Mouse (Mus musculus): ENCODE measurements at regions not wholly inside any gene's neighbourhood (a gene's known extent, or its start where the extent isn't known, plus 50 kb on each side); places are given as distances from the start of the nearest gene placed in this dataset.
A peak's percentile ranks its signal among the peaks of the same experiment; 100 is the strongest.

- 100% methylated on average over 1 of the region's 1 CpGs for WGBS
- ATAC-seq (replicated peaks; ENCODE audit: low FRiP score) = no peak
- H3K4me2 ChIP-seq (ENCODE audit: low read depth, low read length, severe bottlenecking) = no peak overlapping the region
- no peaks in the 10 kb centered on the region for H3K36me3 ChIP-seq (ENCODE audit: control insufficient read depth, insufficient read depth, low read length)
- H3K9me3 ChIP-seq (ENCODE audit: control insufficient read depth, low read length) = no peaks in the 10 kb centered on the region
- no peak overlapping the region for H3K9ac ChIP-seq (ENCODE audit: low read length)
- no peaks in the 10 kb centered on the region for H3K4me1 ChIP-seq (replicated peaks; ENCODE audit: control insufficient read depth, insufficient read depth, low read length)
- no peak overlapping the region for H3K4me3 ChIP-seq (ENCODE audit: low read depth, low read length)
- H3K27me3 ChIP-seq (ENCODE audit: control insufficient read depth, insufficient read depth, low read length) = no peaks in the 10 kb centered on the region
- DNase-seq (ENCODE audit: low spot score) = no peak
- no peak overlapping the region for H3K27ac ChIP-seq (ENCODE audit: low read depth, low read length)
Observed at GRCm38 (mm10) chr1:114456406-114456805, 1228.2 kb upstream of the Cntnap5a start.

GRCm38 (mm10) chr1:114496455-114496854 is 1188.1 kb upstream of the Cntnap5a start:
- Histone ChIP-seq H3K9me3 (ENCODE audit: control insufficient read depth, low read length) (no peaks in the 10 kb centered on the region), H3K27ac (ENCODE audit: low read depth, low read length) (no peak overlapping the region), H3K9ac (ENCODE audit: low read length) (no peak overlapping the region), H3K27me3 (ENCODE audit: control insufficient read depth, insufficient read depth, low read length) (no peaks in the 10 kb centered on the region), H3K4me2 (ENCODE audit: low read depth, low read length, severe bottlenecking) (no peak overlapping the region), H3K4me1 (replicated peaks; ENCODE audit: control insufficient read depth, insufficient read depth, low read length) (no peaks in the 10 kb centered on the region), H3K36me3 (ENCODE audit: control insufficient read depth, insufficient read depth, low read length) (no peaks in the 10 kb centered on the region), H3K4me3 (ENCODE audit: low read depth, low read length) (no peak overlapping the region)
- WGBS = 88% methylated on average over 1 of the region's 1 CpGs
- ATAC-seq (replicated peaks; ENCODE audit: low FRiP score) (no peak), DNase-seq (ENCODE audit: low spot score) (no peak)

- 100% methylated on average over 1 of the region's 1 CpGs for WGBS
- no peaks in the 10 kb centered on the region for H3K4me1 ChIP-seq (replicated peaks; ENCODE audit: control insufficient read depth, insufficient read depth, low read length)
- no peak overlapping the region for H3K4me3 ChIP-seq (ENCODE audit: low read depth, low read length)
- no peak overlapping the region for H3K9ac ChIP-seq (ENCODE audit: low read length)
- H3K36me3 ChIP-seq (ENCODE audit: control insufficient read depth, insufficient read depth, low read length) = no peaks in the 10 kb centered on the region
- DNase-seq (ENCODE audit: low spot score) = no peak
- no peaks in the 10 kb centered on the region for H3K27me3 ChIP-seq (ENCODE audit: control insufficient read depth, insufficient read depth, low read length)
- no peaks in the 10 kb centered on the region for H3K9me3 ChIP-seq (ENCODE audit: control insufficient read depth, low read length)
- no peak overlapping the region for H3K4me2 ChIP-seq (ENCODE audit: low read depth, low read length, severe bottlenecking)
- H3K27ac ChIP-seq (ENCODE audit: low read depth, low read length) = no peak overlapping the region
- ATAC-seq (replicated peaks; ENCODE audit: low FRiP score) = no peak
Observed at GRCm38 (mm10) chr1:114515709-114516108, 1168.8 kb upstream of the Cntnap5a start.

GRCm38 (mm10) chr1:114519860-114520259 is 1164.7 kb upstream of the Cntnap5a start:
- no peak for ATAC-seq (replicated peaks; ENCODE audit: low FRiP score)
- no peak overlapping the region for H3K9ac ChIP-seq (ENCODE audit: low read length)

GRCm38 (mm10) chr1:114528545-114528944 is 1156.0 kb upstream of the Cntnap5a start:
- ATAC-seq (replicated peaks; ENCODE audit: low FRiP score) = peak; percentile 96
- 36% methylated on average over 1 of the region's 1 CpGs for WGBS
- H3K4me1 ChIP-seq (replicated peaks; ENCODE audit: control insufficient read depth, insufficient read depth, low read length) = no peaks in the 10 kb centered on the region
- H3K4me2 ChIP-seq (ENCODE audit: low read depth, low read length, severe bottlenecking) = no peak overlapping the region
- H3K4me3 ChIP-seq (ENCODE audit: low read depth, low read length) = no peak overlapping the region
- H3K9ac ChIP-seq (ENCODE audit: low read length) = no peak overlapping the region
- H3K9me3 ChIP-seq (ENCODE audit: control insufficient read depth, low read length) = no peaks in the 10 kb centered on the region
- peak; percentile 54 for DNase-seq (ENCODE audit: low spot score)
- no peaks in the 10 kb centered on the region for H3K36me3 ChIP-seq (ENCODE audit: control insufficient read depth, insufficient read depth, low read length)
- no peaks in the 10 kb centered on the region for H3K27me3 ChIP-seq (ENCODE audit: control insufficient read depth, insufficient read depth, low read length)
- no peak overlapping the region for H3K27ac ChIP-seq (ENCODE audit: low read depth, low read length)

More at GRCm38 (mm10) chr1:114519860-114520259, 1164.7 kb upstream of the Cntnap5a start:
- no peaks in the 10 kb centered on the region for H3K36me3 ChIP-seq (ENCODE audit: control insufficient read depth, insufficient read depth, low read length)
- no peak for DNase-seq (ENCODE audit: low spot score)
- H3K27me3 ChIP-seq (ENCODE audit: control insufficient read depth, insufficient read depth, low read length) = no peaks in the 10 kb centered on the region
- no peak overlapping the region for H3K27ac ChIP-seq (ENCODE audit: low read depth, low read length)
- H3K4me1 ChIP-seq (replicated peaks; ENCODE audit: control insufficient read depth, insufficient read depth, low read length) = no peaks in the 10 kb centered on the region
- H3K9me3 ChIP-seq (ENCODE audit: control insufficient read depth, low read length) = no peaks in the 10 kb centered on the region
- H3K4me2 ChIP-seq (ENCODE audit: low read depth, low read length, severe bottlenecking) = no peak overlapping the region
- H3K4me3 ChIP-seq (ENCODE audit: low read depth, low read length) = no peak overlapping the region

GRCm38 (mm10) chr1:114533881-114534280 is 1150.7 kb upstream of the Cntnap5a start:
- no peak overlapping the region for H3K27ac ChIP-seq (ENCODE audit: low read depth, low read length)
- no peak overlapping the region for H3K4me3 ChIP-seq (ENCODE audit: low read depth, low read length)
- no peaks in the 10 kb centered on the region for H3K4me1 ChIP-seq (replicated peaks; ENCODE audit: control insufficient read depth, insufficient read depth, low read length)
- H3K4me2 ChIP-seq (ENCODE audit: low read depth, low read length, severe bottlenecking) = no peak overlapping the region
- DNase-seq (ENCODE audit: low spot score) (no peak), ATAC-seq (replicated peaks; ENCODE audit: low FRiP score) (no peak)
- H3K9ac ChIP-seq (ENCODE audit: low read length) = no peak overlapping the region
- WGBS = 93% methylated on average over 1 of the region's 1 CpGs
- H3K9me3 ChIP-seq (ENCODE audit: control insufficient read depth, low read length) = no peaks in the 10 kb centered on the region
- no peaks in the 10 kb centered on the region for H3K27me3 ChIP-seq (ENCODE audit: control insufficient read depth, insufficient read depth, low read length)
- no peaks in the 10 kb centered on the region for H3K36me3 ChIP-seq (ENCODE audit: control insufficient read depth, insufficient read depth, low read length)

GRCm38 (mm10) chr1:114546997-114547396 is 1137.6 kb upstream of the Cntnap5a start:
- Histone ChIP-seq H3K9me3 (ENCODE audit: control insufficient read depth, low read length) (no peaks in the 10 kb centered on the region), H3K9ac (ENCODE audit: low read length) (no peak overlapping the region), H3K4me2 (ENCODE audit: low read depth, low read length, severe bottlenecking) (no peak overlapping the region), H3K27ac (ENCODE audit: low read depth, low read length) (no peak overlapping the region), H3K36me3 (ENCODE audit: control insufficient read depth, insufficient read depth, low read length) (no peaks in the 10 kb centered on the region), H3K4me1 (replicated peaks; ENCODE audit: control insufficient read depth, insufficient read depth, low read length) (no peaks in the 10 kb centered on the region), H3K27me3 (ENCODE audit: control insufficient read depth, insufficient read depth, low read length) (no peaks in the 10 kb centered on the region), H3K4me3 (ENCODE audit: low read depth, low read length) (no peak overlapping the region)
- 30% methylated on average over 1 of the region's 1 CpGs for WGBS
- DNase-seq (ENCODE audit: low spot score) = no peak
- no peak for ATAC-seq (replicated peaks; ENCODE audit: low FRiP score)

- H3K9me3 ChIP-seq (ENCODE audit: control insufficient read depth, low read length) = no peaks in the 10 kb centered on the region
- no peak overlapping the region for H3K4me2 ChIP-seq (ENCODE audit: low read depth, low read length, severe bottlenecking)
- WGBS = 87% methylated on average over 1 of the region's 1 CpGs
- ATAC-seq (replicated peaks; ENCODE audit: low FRiP score) = no peak
- no peaks in the 10 kb centered on the region for H3K36me3 ChIP-seq (ENCODE audit: control insufficient read depth, insufficient read depth, low read length)
- no peak overlapping the region for H3K4me3 ChIP-seq (ENCODE audit: low read depth, low read length)
- H3K4me1 ChIP-seq (replicated peaks; ENCODE audit: control insufficient read depth, insufficient read depth, low read length) = no peaks in the 10 kb centered on the region
- H3K27me3 ChIP-seq (ENCODE audit: control insufficient read depth, insufficient read depth, low read length) = no peaks in the 10 kb centered on the region
- no peak overlapping the region for H3K27ac ChIP-seq (ENCODE audit: low read depth, low read length)
- H3K9ac ChIP-seq (ENCODE audit: low read length) = no peak overlapping the region
- DNase-seq (ENCODE audit: low spot score) = no peak
Observed at GRCm38 (mm10) chr1:114552719-114553118, 1131.8 kb upstream of the Cntnap5a start.

GRCm38 (mm10) chr1:114554453-114554852 is 1130.1 kb upstream of the Cntnap5a start:
- no peak overlapping the region for H3K9ac ChIP-seq (ENCODE audit: low read length)
- no peak overlapping the region for H3K4me2 ChIP-seq (ENCODE audit: low read depth, low read length, severe bottlenecking)
- H3K9me3 ChIP-seq (ENCODE audit: control insufficient read depth, low read length) = no peaks in the 10 kb centered on the region
- 75% methylated on average over 2 of the region's 2 CpGs for WGBS
- no peaks in the 10 kb centered on the region for H3K27me3 ChIP-seq (ENCODE audit: control insufficient read depth, insufficient read depth, low read length)
- H3K4me1 ChIP-seq (replicated peaks; ENCODE audit: control insufficient read depth, insufficient read depth, low read length) = no peaks in the 10 kb centered on the region
- no peak for ATAC-seq (replicated peaks; ENCODE audit: low FRiP score)
- H3K36me3 ChIP-seq (ENCODE audit: control insufficient read depth, insufficient read depth, low read length) = no peaks in the 10 kb centered on the region
- H3K4me3 ChIP-seq (ENCODE audit: low read depth, low read length) = no peak overlapping the region
- no peak overlapping the region for H3K27ac ChIP-seq (ENCODE audit: low read depth, low read length)
- no peak for DNase-seq (ENCODE audit: low spot score)
